Mouse (Mus musculus) embryonic facial prominence, embryonic 13.5 days (tissue): ENCODE results near the gene Methig1. TPM values are rescaled to one million over a fixed set of nuclear protein-coding genes. Genes with fewer than 3 reads are reported as not detected.
"Not testable (repeated sequence)": the region's sequence is repeated elsewhere in the genome, so short reads cannot be mapped to it uniquely, and the experiment has no call there.

Source experiments
- ATAC-seq: fragments of 200-750 bp; cut with Nextera tagmentation; 2 replicates; pipeline ENCODE4 v1.8.0; 2017; ENCODE audit warnings: low read depth; ENCODE audit not compliant: insufficient number of reproducible peaks, insufficient read depth, low FRiP score, low TSS enrichment
- H3K27ac ChIP-seq: fragments of 300-500 bp; sonication (generic); 2 replicates; pipeline ENCODE4 v1.5.1; 2015; ENCODE audit warnings: moderate library complexity, mild to moderate bottlenecking, inconsistent platforms
- H3K27me3 ChIP-seq: fragments of 300-500 bp; sonication (generic); 2 replicates; pipeline ENCODE4 v1.6.1; 2015; ENCODE audit warnings: mild to moderate bottlenecking, inconsistent platforms
- H3K36me3 ChIP-seq: fragments of 300-500 bp; sonication (generic); 2 replicates; pipeline ENCODE4 v1.6.1; 2015; ENCODE audit warnings: mild to moderate bottlenecking, inconsistent platforms
- H3K4me1 ChIP-seq: fragments of 300-500 bp; sonication (generic); 2 replicates; pipeline ENCODE4 v1.6.1; 2015; ENCODE audit warnings: inconsistent platforms
- H3K4me2 ChIP-seq: fragments of 300-500 bp; sonication (generic); 2 replicates; pipeline ENCODE4 v1.6.1; 2015; ENCODE audit warnings: moderate library complexity, mild to moderate bottlenecking, inconsistent platforms
- H3K4me3 ChIP-seq: fragments of 300-500 bp; sonication (generic); 2 replicates; pipeline ENCODE4 v1.5.1; 2015; ENCODE audit warnings: mild to moderate bottlenecking, inconsistent platforms
- H3K9ac ChIP-seq: fragments of 300-500 bp; sonication (generic); 2 replicates; pipeline ENCODE4 v1.6.1; 2015; ENCODE audit warnings: mild to moderate bottlenecking, inconsistent platforms
- H3K9me3 ChIP-seq: fragments of 300-500 bp; sonication (generic); 2 replicates; pipeline ENCODE4 v1.6.1; 2016; ENCODE audit warnings: inconsistent platforms
- WGBS: fragments of 180-500 bp; shearing (Covaris S2); methylation state at CpG from one replicate; pipeline ENCODE4 v1.1.7; 2015; ENCODE audit warnings: mixed read lengths; 5-methylcytosine and 5-hydroxymethylcytosine counted together
- polyA plus RNA-seq: library from polyadenylated mRNA; unstranded; fragments of >200 nt; fragmentation: Nextera tagmentation; extraction: Ambion mirVana; gene quantifications from 2 replicates; pipeline ENCODE4 v1.2.1, GENCODE M21; 2015

Gene Methig1
- polyA plus RNA-seq, 1 experiment from 2014 or later, result not detected

- ATAC-seq, result no peak
- peak overlapping the region; percentile 98 for H3K4me2 ChIP-seq
- peak overlapping the region; percentile 91 for H3K9ac ChIP-seq
- no peaks in the 10 kb centered on the region for H3K36me3 ChIP-seq
- H3K4me1 ChIP-seq, result peaks cover 67% of the 10 kb centered on the region
- 34% methylated on average over 8 of the region's 8 CpGs for WGBS
- H3K4me3 ChIP-seq, result peak overlapping the region; percentile 93
- peaks cover 16% of the 10 kb centered on the region for H3K27me3 ChIP-seq
- no peaks in the 10 kb centered on the region for H3K9me3 ChIP-seq
- no peak overlapping the region for H3K27ac ChIP-seq
Measured at GRCm38 (mm10) chr15:100421059-100421757, 68.3 kb downstream of the Methig1 start.

- not testable (repeated sequence) for H3K9me3 ChIP-seq, ATAC-seq, H3K36me3 ChIP-seq
- H3K9ac ChIP-seq, result peak within 1 kb of the TSS; percentile 91
- H3K27ac ChIP-seq, result peak within 1 kb of the TSS; percentile 11; the same call in 1 of the 2 replicates
- H3K27me3 ChIP-seq, result peaks cover 16% of the 10 kb centered on the region
- H3K4me2 ChIP-seq, result peak within 1 kb of the TSS; percentile 98
- WGBS, result 18% methylated on average over 3 of the region's 3 CpGs
- peak within 1 kb of the TSS; percentile 93 for H3K4me3 ChIP-seq
- H3K4me1 ChIP-seq, result peaks cover 63% of the 10 kb centered on the region
Measured at GRCm38 (mm10) chr15:100421758-100422197, 68.8 kb downstream of the Methig1 start, which contains the start of gene Gm5475. Gene Gm5475, plus strand, starts transcription at chr15:100422147.

- peaks cover 16% of the 10 kb centered on the region for H3K27me3 ChIP-seq
- ATAC-seq, result peak; percentile 48
- peak overlapping the region; percentile 11; the same call in 1 of the 2 replicates for H3K27ac ChIP-seq
- no peaks in the 10 kb centered on the region for H3K36me3 ChIP-seq
- H3K9ac ChIP-seq, result peak overlapping the region; percentile 91
- H3K4me1 ChIP-seq, result peaks cover 56% of the 10 kb centered on the region
- no peaks in the 10 kb centered on the region for H3K9me3 ChIP-seq
- WGBS, result under 1% methylated on average over 41 of the region's 44 CpGs
- peak overlapping the region; percentile 93 for H3K4me3 ChIP-seq
- peak overlapping the region; percentile 98 for H3K4me2 ChIP-seq
Measured at GRCm38 (mm10) chr15:100422476-100422875, 69.5 kb downstream of the Methig1 start.

- Histone ChIP-seq H3K9ac (peak overlapping the region; percentile 91), H3K4me2 (peak overlapping the region; percentile 98), H3K27me3 (peaks cover 16% of the 10 kb centered on the region), H3K9me3 (no peaks in the 10 kb centered on the region), H3K4me1 (peaks cover 50% of the 10 kb centered on the region), H3K36me3 (no peaks in the 10 kb centered on the region), H3K4me3 (peak overlapping the region; percentile 93), H3K27ac (0 out of 2 replicates have a peak overlapping the region, but pooled peaks have one; percentile 16)
- WGBS, result under 1% methylated on average over 59 of the region's 65 CpGs
- ATAC-seq, result peak; percentile 96
Measured at GRCm38 (mm10) chr15:100422899-100423860, 70.2 kb downstream of the Methig1 start.

GRCm38 (mm10) chr15:100423916-100424315, 71.0 kb downstream of the Methig1 start:
- Histone ChIP-seq H3K9ac (peak overlapping the region; percentile 41; the same call in 1 of the 2 replicates), H3K9me3 (no peaks in the 10 kb centered on the region), H3K4me3 (peak overlapping the region; percentile 93), H3K27me3 (peaks cover 16% of the 10 kb centered on the region), H3K27ac (no peak overlapping the region), H3K36me3 (no peaks in the 10 kb centered on the region), H3K4me1 (peaks cover 46% of the 10 kb centered on the region), H3K4me2 (peak overlapping the region; percentile 98)
- ATAC-seq, result no peak
- 2% methylated on average over 14 of the region's 14 CpGs for WGBS

- ATAC-seq, result no peak
- 13% methylated on average over 17 of the region's 17 CpGs for WGBS
- Histone ChIP-seq H3K9me3 (no peaks in the 10 kb centered on the region), H3K4me3 (peak within 1 kb of the TSS; percentile 93), H3K27me3 (peaks cover 16% of the 10 kb centered on the region), H3K9ac (peak within 1 kb of the TSS; percentile 49; the same call in 1 of the 2 replicates), H3K27ac (no peak within 1 kb of the TSS), H3K4me2 (peak within 1 kb of the TSS; percentile 98), H3K4me1 (peaks cover 39% of the 10 kb centered on the region), H3K36me3 (no peaks in the 10 kb centered on the region)
Measured at GRCm38 (mm10) chr15:100424396-100425122, 71.6 kb downstream of the Methig1 start, which contains the start of gene Slc11a2. Gene Slc11a2, minus strand, starts transcription at chr15:100425072.

GRCm38 (mm10) chr15:100428296-100428905, 75.5 kb downstream of the Methig1 start:
- Histone ChIP-seq H3K36me3 (no peaks in the 10 kb centered on the region), H3K9me3 (no peaks in the 10 kb centered on the region), H3K4me2 (no peak overlapping the region), H3K27me3 (peaks cover 16% of the 10 kb centered on the region), H3K4me3 (no peak overlapping the region), H3K9ac (no peak overlapping the region), H3K4me1 (peaks cover 16% of the 10 kb centered on the region), H3K27ac (no peak overlapping the region)
- no peak for ATAC-seq
- 76% methylated on average over 13 of the region's 13 CpGs for WGBS

- no peak for ATAC-seq
- Histone ChIP-seq H3K27me3 (peaks cover 5% of the 10 kb centered on the region), H3K36me3 (no peaks in the 10 kb centered on the region), H3K9me3 (no peaks in the 10 kb centered on the region), H3K4me3 (no peak overlapping the region), H3K4me2 (no peak overlapping the region), H3K4me1 (no peaks in the 10 kb centered on the region), H3K27ac (no peak overlapping the region), H3K9ac (no peak overlapping the region)
- WGBS, result 82% methylated on average over 11 of the region's 11 CpGs
Measured at GRCm38 (mm10) chr15:100429959-100430565, 77.1 kb downstream of the Methig1 start.

- Histone ChIP-seq H3K27me3 (no peaks in the 10 kb centered on the region), H3K27ac (no peak overlapping the region), H3K9me3 (no peaks in the 10 kb centered on the region), H3K4me1 (no peaks in the 10 kb centered on the region), H3K9ac (no peak overlapping the region), H3K36me3 (no peaks in the 10 kb centered on the region), H3K4me2 (no peak overlapping the region), H3K4me3 (no peak overlapping the region)
- WGBS, result 61% methylated on average over 4 of the region's 4 CpGs
- ATAC-seq, result no peak
Measured at GRCm38 (mm10) chr15:100433234-100433633, 80.3 kb downstream of the Methig1 start.
